Mouse (Mus musculus) olfactory bulb, adult 2 months (tissue): ENCODE measurements at regions not wholly inside any gene's neighbourhood (a gene's known extent, or its start where the extent isn't known, plus 50 kb on each side); places are given as distances from the start of the nearest gene placed in this dataset.

Experiments
- CTCF ChIP-seq: fragments of 200-500 bp; IDR thresholded peaks from 2 replicates; pipeline ENCODE4 v1.5.1; 2012; ENCODE audit warnings: low read depth, mild to moderate bottlenecking, low read length, moderate library complexity; ENCODE audit not compliant: insufficient read depth
- POLR2A ChIP-seq: fragments of 200-500 bp; IDR thresholded peaks from 2 replicates; pipeline ENCODE4 v1.6.1; 2012; ENCODE audit warnings: mild to moderate bottlenecking, low read depth, low read length, moderate library complexity; ENCODE audit not compliant: insufficient read depth

GRCm38 (mm10) chr6:117330726-117331360 lies 162.5 kb downstream of the Cxcl12 start:
- TF ChIP-seq CTCF (no peak), POLR2A (no peak)
